Comparison of ENCODE assay signal across 8 mouse cellular contexts in genomic region chr6:88196733-88197312, GRCm38 (mm10). TPM values are rescaled to one million over a fixed set of nuclear protein-coding genes. Genes with fewer than 3 reads are reported as not detected.
DNase-seq lines count a peak whose midpoint lies in the region; ATAC-seq and TF ChIP-seq lines count a peak whose summit lies in the region.

No protein-coding gene starts in this region.

- H3K36me3 ChIP-seq in hindbrain, embryonic 10.5 days: no peaks in the 10 kb centered on the region
- H3K36me3 ChIP-seq in midbrain, embryonic 12.5 days: no peaks in the 10 kb centered on the region

- H3K9me3 ChIP-seq in hindbrain, embryonic 10.5 days: no peaks in the 10 kb centered on the region
- no peaks in the 10 kb centered on the region for H3K9me3 ChIP-seq in midbrain, embryonic 12.5 days

- no peak for TF ChIP-seq CTCF in gastrocnemius, adult 2 months (IDR thresholded peaks at IDR 0.05)

- H3K4me3 ChIP-seq in gastrocnemius, adult 2 months: peak overlapping the region; percentile 79
- H3K4me3 ChIP-seq in hindbrain, embryonic 10.5 days: peak overlapping the region; percentile 56
- peak overlapping the region; percentile 47 for H3K4me3 ChIP-seq in midbrain, embryonic 12.5 days

- H3K4me2 ChIP-seq in midbrain, embryonic 12.5 days (replicated peaks): peak overlapping the region; percentile 55

- peak; percentile 35 for DNase-seq in gastrocnemius, adult 2 months
- DNase-seq in gastrocnemius, postnatal 4 days (ENCODE audit: low spot score in 2 of 2): no peak
- DNase-seq in MN1 (ENCODE audit: low spot score): peak; percentile 38
- DNase-seq in hindbrain, embryonic 10.5 days (ENCODE audit: low spot score): peak; percentile 67
- no peak for DNase-seq in layer of hippocampus, adult 9-10 months (ENCODE audit: low spot score)
- no peak for DNase-seq in spleen, adult 18-20 months

- under 1% methylated on average over 44 of the region's 44 CpGs for WGBS in hindbrain, embryonic 10.5 days
- 1% methylated on average over 35 of the region's 44 CpGs for WGBS in midbrain, embryonic 12.5 days

- peaks cover 100% of the 10 kb centered on the region for H3K27me3 ChIP-seq in hindbrain, embryonic 10.5 days (ENCODE audit: insufficient read depth, poor library complexity, severe bottlenecking)
- H3K27me3 ChIP-seq in midbrain, embryonic 12.5 days: peaks cover 100% of the 10 kb centered on the region

- intact Hi-C loops in gastrocnemius, adult 2 months (cut with DNase I): no loop called here

- H3K9ac ChIP-seq in midbrain, embryonic 12.5 days (replicated peaks): peak overlapping the region; percentile 54

- H3K27ac ChIP-seq in gastrocnemius, adult 2 months: peak overlapping the region; percentile 82
- H3K27ac ChIP-seq in hindbrain, embryonic 10.5 days: peak overlapping the region; percentile 74
- H3K27ac ChIP-seq in midbrain, embryonic 12.5 days (replicated peaks): peak overlapping the region; percentile 85

- no peak for ATAC-seq in midbrain, embryonic 12.5 days (ENCODE audit: low FRiP score, low read depth)
- ATAC-seq in cerebellum, adult (ENCODE audit: insufficient number of reproducible peaks, low FRiP score, low TSS enrichment): no peak

- H3K4me1 ChIP-seq in hindbrain, embryonic 10.5 days (replicated peaks): peaks cover 69% of the 10 kb centered on the region
- peaks cover 47% of the 10 kb centered on the region for H3K4me1 ChIP-seq in midbrain, embryonic 12.5 days

RNA-seq across cellular contexts. Expression of gene Gata2, which starts 3.1 kb away (rescaled TPM):
- total RNA-seq in gastrocnemius, adult 2 months (2021): 1 to 10 TPM; 4.4 to 9.9 TPM
- 1 to 10 TPM; 6.2 to 7.9 TPM for total RNA-seq in gastrocnemius, postnatal 4 days (2021)
- polyA plus RNA-seq in hindbrain, embryonic 10.5 days (2016; fragmentation: Nextera tagmentation; extraction: Ambion mirVana): 20.0 and 20.8 TPM in 2 replicates
- polyA plus RNA-seq in midbrain, embryonic 12.5 days (2016; fragmentation: Nextera tagmentation; extraction: Ambion mirVana): 38.7 and 45.5 TPM in 2 replicates

RNA-seq across cellular contexts. Expression of gene Dnajb8, which starts 25.2 kb away (rescaled TPM):
- not detected for total RNA-seq in gastrocnemius, adult 2 months (2021)
- not detected for total RNA-seq in gastrocnemius, postnatal 4 days (2021)
- polyA plus RNA-seq in hindbrain, embryonic 10.5 days (2016; fragmentation: Nextera tagmentation; extraction: Ambion mirVana): not detected in 2 replicates
- not detected in 2 replicates for polyA plus RNA-seq in midbrain, embryonic 12.5 days (2016; fragmentation: Nextera tagmentation; extraction: Ambion mirVana)

Comparison
In these comparisons a context has a peak if more than half of its experiments do, and no peak if none do; other contexts are left out.
1. DNase-seq: peak in gastrocnemius, adult 2 months (single experiment), MN1 (single experiment) and hindbrain, embryonic 10.5 days (single experiment); none in gastrocnemius, postnatal 4 days (0 of 2), layer of hippocampus, adult 9-10 months (single experiment) and spleen, adult 18-20 months (0 of 2).
2. Peak in every context shown above with its lines, with median percentiles within 50 percentile points of each other: H3K27ac ChIP-seq and H3K4me3 ChIP-seq.